ENCODE assay signal across 8 mouse cellular contexts in the genomic region with DNA sequence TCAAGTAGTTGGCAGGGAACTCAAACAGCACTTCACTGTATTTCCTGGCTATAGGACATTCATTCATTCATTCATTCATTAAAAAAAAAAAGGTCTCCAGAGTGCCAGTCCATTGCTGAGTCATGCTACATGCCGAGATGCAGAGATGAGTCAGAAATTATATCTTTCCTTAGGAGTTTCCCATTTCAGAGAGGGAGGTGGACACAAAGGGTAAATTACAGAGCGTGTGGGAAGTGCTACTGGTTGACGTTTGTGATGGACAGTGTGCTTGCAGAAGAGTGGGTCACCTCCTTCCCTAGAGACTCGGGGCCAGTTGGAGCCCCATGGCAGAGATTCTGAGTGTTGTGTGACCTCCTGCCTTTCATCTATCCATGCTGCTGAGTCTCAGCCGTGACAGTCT. TPM values are rescaled to one million over a fixed set of nuclear protein-coding genes. Genes with fewer than 3 reads are reported as not detected.
A peak's percentile ranks its signal among the peaks of the same experiment; 100 is the strongest.
DNase-seq lines count a peak whose midpoint lies in the region; ATAC-seq lines count a peak whose summit lies in the region.

No protein-coding gene starts in this region.

- ATAC-seq in forebrain, embryonic 12.5 days (ENCODE audit: low FRiP score): no peak
- ATAC-seq in limb, embryonic 11.5 days (ENCODE audit: insufficient number of reproducible peaks, low FRiP score, low TSS enrichment, low read depth): no peak

- intact Hi-C loops in left cerebral cortex, postnatal 4 days (cut with DNase I): no loop called here

- DNase-seq in adrenal gland, postnatal 10 days: peak; percentile 26
- DNase-seq in adrenal gland, adult 8-10 months: no peak
- DNase-seq in 3134 (ENCODE audit: extremely low read depth, insufficient read length, low spot score): peak; percentile 64
- DNase-seq in limb, embryonic 11.5 days (ENCODE audit: low spot score): no peak
- DNase-seq in left cerebral cortex, postnatal 4 days: no peak
- no peak for DNase-seq in cerebellum, postnatal 4 days (ENCODE audit: low spot score in 2 of 2)
- no peak for DNase-seq in layer of hippocampus, postnatal 25 days (ENCODE audit: extremely low spot score in 1 of 2, low spot score in 1 of 2)

- peaks cover 68% of the 10 kb centered on the region for H3K4me1 ChIP-seq in forebrain, embryonic 12.5 days
- H3K4me1 ChIP-seq in limb, embryonic 11.5 days (ENCODE audit: control insufficient read depth, insufficient read depth, low read length): peaks cover 12% of the 10 kb centered on the region

- peak overlapping the region; percentile 88; the same call in 1 of the 2 replicates for H3K4me3 ChIP-seq in forebrain, embryonic 12.5 days (replicated peaks)
- H3K4me3 ChIP-seq in limb, embryonic 11.5 days (ENCODE audit: low read depth, low read length): no peak overlapping the region

- no peaks in the 10 kb centered on the region for H3K27me3 ChIP-seq in forebrain, embryonic 12.5 days
- no peaks in the 10 kb centered on the region; the same call in 1 of the 2 replicates for H3K27me3 ChIP-seq in limb, embryonic 11.5 days (ENCODE audit: control insufficient read depth, insufficient read depth, low read length)

- WGBS in forebrain, embryonic 12.5 days: 41% methylated on average over 5 of the region's 5 CpGs
- 42% methylated on average over 5 of the region's 5 CpGs for whole genome bisulfite sequencing in limb, embryonic 11.5 days

- no peaks in the 10 kb centered on the region for H3K36me3 ChIP-seq in forebrain, embryonic 12.5 days (replicated peaks)
- H3K36me3 ChIP-seq in limb, embryonic 11.5 days (ENCODE audit: control insufficient read depth, insufficient read depth, low read length): no peaks in the 10 kb centered on the region

- H3K9ac ChIP-seq in forebrain, embryonic 12.5 days: peak overlapping the region; percentile 98
- H3K9ac ChIP-seq in limb, embryonic 11.5 days (ENCODE audit: low read length): no peak overlapping the region

- no peak overlapping the region for H3K27ac ChIP-seq in forebrain, embryonic 12.5 days
- H3K27ac ChIP-seq in limb, embryonic 11.5 days (replicated peaks; ENCODE audit: low read depth, low read length): no peak overlapping the region

- no peaks in the 10 kb centered on the region for H3K9me3 ChIP-seq in forebrain, embryonic 12.5 days
- H3K9me3 ChIP-seq in limb, embryonic 11.5 days (ENCODE audit: control insufficient read depth, low read length): no peaks in the 10 kb centered on the region

- H3K4me2 ChIP-seq in forebrain, embryonic 12.5 days: peak overlapping the region; percentile 77
- H3K4me2 ChIP-seq in limb, embryonic 11.5 days (ENCODE audit: low read depth, severe bottlenecking): peak overlapping the region; percentile 80; the same call in 1 of the 2 replicates

RNA-seq across cellular contexts. Expression of gene Msantd3, which starts 2.6 kb away (rescaled TPM):
- total RNA-seq in adrenal gland, postnatal 10 days (2021): 10 to 100 TPM; 20.3 to 21.3 TPM
- 10 to 100 TPM; 13.6 to 22.3 (median 19.3) TPM for total RNA-seq in adrenal gland, adult 8-10 months (2022)
- polyA plus RNA-seq in forebrain, embryonic 12.5 days (2016; fragmentation: Nextera tagmentation; extraction: Ambion mirVana): 58.2 and 62.0 TPM in 2 replicates
- 39.5 and 43.3 TPM in 2 replicates for polyA plus RNA-seq in limb, embryonic 11.5 days (2014; fragmentation: Nextera tagmentation; extraction: Ambion mirVana)
- 10 to 100 TPM; 43.8 to 48.5 TPM for total RNA-seq in left cerebral cortex, postnatal 4 days (2021)
- total RNA-seq in layer of hippocampus, postnatal 25 days (2021): 10 to 100 TPM; 19.8 to 21.7 TPM

RNA-seq across cellular contexts. Expression of gene Tmeff1, which starts 42.6 kb away (rescaled TPM):
- total RNA-seq in adrenal gland, postnatal 10 days (2021): 10 to 100 TPM; 30.6 to 32.3 TPM
- total RNA-seq in adrenal gland, adult 8-10 months (2022): 10 to 100 TPM in 1 of 4 experiments, 1 to 10 TPM in 3; 5.1 to 11.5 (median 7.9) TPM
- 165 and 166 TPM in 2 replicates for polyA plus RNA-seq in forebrain, embryonic 12.5 days (2016; fragmentation: Nextera tagmentation; extraction: Ambion mirVana)
- polyA plus RNA-seq in limb, embryonic 11.5 days (2014; fragmentation: Nextera tagmentation; extraction: Ambion mirVana): 128 TPM in 2 replicates
- total RNA-seq in left cerebral cortex, postnatal 4 days (2021): 100 to 1,000 TPM; 234 TPM
- 100 to 1,000 TPM; 130 to 137 TPM for total RNA-seq in layer of hippocampus, postnatal 25 days (2021)

Comparison
In these comparisons a context has a peak if more than half of its experiments do, and no peak if none do; other contexts are left out.
1. DNase-seq: peak in adrenal gland, postnatal 10 days (single experiment) and 3134 (single experiment); none in adrenal gland, adult 8-10 months (single experiment), limb, embryonic 11.5 days (single experiment), left cerebral cortex, postnatal 4 days (single experiment), cerebellum, postnatal 4 days (0 of 2) and layer of hippocampus, postnatal 25 days (0 of 2).